Mouse (Mus musculus) midbrain, embryonic 14.5 days (tissue): ENCODE measurements around the gene Arhgef17. TPM values are rescaled to one million over a fixed set of nuclear protein-coding genes. Genes with fewer than 3 reads are reported as not detected.

Experiments used
- ATAC-seq: fragments of 200-750 bp; cut with Nextera tagmentation; 2 replicates; pipeline ENCODE4 v1.8.0; 2017; ENCODE audit warnings: moderate number of reproducible peaks, moderate library complexity; ENCODE audit not compliant: low FRiP score, low TSS enrichment
- DNase-seq: peaks from one replicate; pipeline ENCODE4 v3.0.0-alpha.2; 2015
- H3K27ac ChIP-seq: fragments of 300-500 bp; sonication (generic); replicated peaks from 2 replicates; pipeline ENCODE4 v1.5.1; 2014; ENCODE audit warnings: mild to moderate bottlenecking, low read depth, low read length, moderate library complexity
- H3K27me3 ChIP-seq: fragments of 300-500 bp; sonication (generic); 2 replicates; pipeline ENCODE4 v1.6.1; 2014; ENCODE audit warnings: low read length, control low read depth, mixed read lengths; ENCODE audit not compliant: control insufficient read depth, insufficient read depth
- H3K36me3 ChIP-seq: fragments of 300-500 bp; sonication (generic); 2 replicates; pipeline ENCODE4 v1.6.1; 2014; ENCODE audit warnings: low read length, control low read depth; ENCODE audit not compliant: control insufficient read depth, insufficient read depth
- H3K4me1 ChIP-seq: fragments of 300-500 bp; sonication (generic); 2 replicates; pipeline ENCODE4 v1.6.1; 2014; ENCODE audit warnings: mild to moderate bottlenecking, antibody characterized with exemption, low read length, control low read depth; ENCODE audit not compliant: control insufficient read depth, insufficient read depth
- H3K4me2 ChIP-seq: fragments of 300-500 bp; sonication (generic); 2 replicates; pipeline ENCODE4 v1.6.1; 2014; ENCODE audit warnings: mild to moderate bottlenecking, low read length, moderate library complexity
- H3K4me3 ChIP-seq: fragments of 300-500 bp; sonication (generic); replicated peaks from 2 replicates; pipeline ENCODE4 v1.5.1; 2014; ENCODE audit warnings: low read depth, low read length
- H3K9ac ChIP-seq: fragments of 300-500 bp; sonication (generic); replicated peaks from 2 replicates; pipeline ENCODE4 v1.6.1; 2014; ENCODE audit warnings: mild to moderate bottlenecking, low read length, moderate library complexity
- H3K9me3 ChIP-seq: fragments of 300-500 bp; sonication (generic); 2 replicates; pipeline ENCODE4 v1.6.1; 2016; ENCODE audit warnings: low read length, control low read depth, mixed read lengths; ENCODE audit not compliant: control insufficient read depth
- WGBS: fragments of 180-500 bp; shearing (Covaris S2); extraction: QIAGEN DNeasy Blood & Tissue Kit; methylation state at CpG from one replicate; pipeline ENCODE4 v1.1.7; 2014; 5-methylcytosine and 5-hydroxymethylcytosine counted together
- polyA plus RNA-seq: library from polyadenylated mRNA; unstranded; fragments of >200 nt; fragmentation: Nextera tagmentation; extraction: Ambion mirVana; gene quantifications from 2 replicates; pipeline ENCODE4 v1.2.1, GENCODE M21; 2014

Arhgef17 gene
- polyA plus RNA-seq, 1 experiment from 2014 or later: 12.1 TPM

- Histone ChIP-seq H3K27me3 (no peaks in the 10 kb centered on the region), H3K9me3 (no peaks in the 10 kb centered on the region), H3K9ac (no peak overlapping the region), H3K4me3 (no peak overlapping the region), H3K27ac (no peak overlapping the region), H3K36me3 (no peaks in the 10 kb centered on the region), H3K4me1 (0 out of 2 replicates have a peak, but pooled peaks cover 4% of the 10 kb centered on the region), H3K4me2 (no peak overlapping the region)
- no peak for ATAC-seq
- WGBS: 74% methylated on average over 7 of the region's 7 CpGs
- no peak for DNase-seq
These were observed 34.1 kb upstream of the Arhgef17 start for GRCm38 (mm10) chr7:100966014-100966413.

- Histone ChIP-seq H3K4me3 (no peak overlapping the region), H3K36me3 (no peaks in the 10 kb centered on the region), H3K27ac (no peak overlapping the region), H3K4me2 (no peak overlapping the region), H3K9ac (no peak overlapping the region), H3K27me3 (no peaks in the 10 kb centered on the region), H3K4me1 (0 out of 2 replicates have a peak, but pooled peaks cover 4% of the 10 kb centered on the region), H3K9me3 (no peaks in the 10 kb centered on the region)
- ATAC-seq (no peak), DNase-seq (peak; percentile 49)
- WGBS: 18% methylated on average over 4 of the region's 4 CpGs
These were observed 33.2 kb upstream of the Arhgef17 start for GRCm38 (mm10) chr7:100965079-100965478.

GRCm38 (mm10) chr7:100964242-100964641, 32.3 kb upstream of the Arhgef17 start:
- H3K36me3 ChIP-seq: no peaks in the 10 kb centered on the region
- DNase-seq: no peak
- H3K9ac ChIP-seq: no peak overlapping the region
- 0 out of 2 replicates have a peak, but pooled peaks cover 4% of the 10 kb centered on the region for H3K4me1 ChIP-seq
- no peak for ATAC-seq
- H3K27ac ChIP-seq: no peak overlapping the region
- H3K4me3 ChIP-seq: no peak overlapping the region
- no peaks in the 10 kb centered on the region for H3K9me3 ChIP-seq
- H3K27me3 ChIP-seq: no peaks in the 10 kb centered on the region
- 83% methylated on average over 6 of the region's 6 CpGs for WGBS
- H3K4me2 ChIP-seq: no peak overlapping the region

- Histone ChIP-seq H3K4me2 (no peak overlapping the region), H3K9ac (no peak overlapping the region), H3K4me3 (no peak overlapping the region), H3K27ac (peak overlapping the region; percentile 57; the same call in 1 of the 2 replicates), H3K4me1 (0 out of 2 replicates have a peak, but pooled peaks cover 4% of the 10 kb centered on the region), H3K27me3 (no peaks in the 10 kb centered on the region), H3K36me3 (no peaks in the 10 kb centered on the region), H3K9me3 (no peaks in the 10 kb centered on the region)
- WGBS: 56% methylated on average over 8 of the region's 8 CpGs
- DNase-seq (peak; percentile 53), ATAC-seq (no peak)
These were observed 31.5 kb upstream of the Arhgef17 start for GRCm38 (mm10) chr7:100963381-100963780.

- Histone ChIP-seq H3K36me3 (no peaks in the 10 kb centered on the region), H3K4me1 (0 out of 2 replicates have a peak, but pooled peaks cover 4% of the 10 kb centered on the region), H3K9me3 (no peaks in the 10 kb centered on the region), H3K9ac (no peak overlapping the region), H3K27me3 (no peaks in the 10 kb centered on the region), H3K4me2 (no peak overlapping the region), H3K4me3 (no peak overlapping the region), H3K27ac (no peak overlapping the region)
- 84% methylated on average over 7 of the region's 7 CpGs for WGBS
- DNase-seq (no peak), ATAC-seq (no peak)
These were observed 29.2 kb upstream of the Arhgef17 start for GRCm38 (mm10) chr7:100961146-100961545.

GRCm38 (mm10) chr7:100960462-100960861, 28.6 kb upstream of the Arhgef17 start:
- DNase-seq (no peak), ATAC-seq (no peak)
- WGBS: 76% methylated on average over 2 of the region's 2 CpGs
- Histone ChIP-seq H3K36me3 (no peaks in the 10 kb centered on the region), H3K27ac (no peak overlapping the region), H3K9me3 (no peaks in the 10 kb centered on the region), H3K4me2 (no peak overlapping the region), H3K4me1 (0 out of 2 replicates have a peak, but pooled peaks cover 4% of the 10 kb centered on the region), H3K4me3 (no peak overlapping the region), H3K9ac (no peak overlapping the region), H3K27me3 (no peaks in the 10 kb centered on the region)

GRCm38 (mm10) chr7:100958426-100958825, 26.5 kb upstream of the Arhgef17 start:
- 0 out of 2 replicates have a peak, but pooled peaks cover 4% of the 10 kb centered on the region for H3K4me1 ChIP-seq
- no peak overlapping the region for H3K9ac ChIP-seq
- H3K36me3 ChIP-seq: no peaks in the 10 kb centered on the region
- H3K9me3 ChIP-seq: no peaks in the 10 kb centered on the region
- H3K27ac ChIP-seq: no peak overlapping the region
- ATAC-seq (no peak), DNase-seq (no peak)
- H3K4me2 ChIP-seq: no peak overlapping the region
- 97% methylated on average over 2 of the region's 2 CpGs for WGBS
- H3K4me3 ChIP-seq: no peak overlapping the region
- no peaks in the 10 kb centered on the region for H3K27me3 ChIP-seq

- Histone ChIP-seq H3K27ac (no peak overlapping the region), H3K4me3 (no peak overlapping the region), H3K4me1 (no peaks in the 10 kb centered on the region), H3K27me3 (no peaks in the 10 kb centered on the region), H3K9ac (no peak overlapping the region), H3K36me3 (no peaks in the 10 kb centered on the region), H3K9me3 (no peaks in the 10 kb centered on the region), H3K4me2 (no peak overlapping the region)
- ATAC-seq (no peak), DNase-seq (no peak)
- WGBS: 87% methylated on average over 7 of the region's 7 CpGs
These were observed 20.8 kb upstream of the Arhgef17 start for GRCm38 (mm10) chr7:100952686-100953085.

- Histone ChIP-seq H3K4me3 (no peak overlapping the region), H3K27ac (no peak overlapping the region), H3K4me1 (no peaks in the 10 kb centered on the region), H3K36me3 (no peaks in the 10 kb centered on the region), H3K9me3 (no peaks in the 10 kb centered on the region), H3K27me3 (no peaks in the 10 kb centered on the region), H3K9ac (no peak overlapping the region), H3K4me2 (no peak overlapping the region)
- whole genome bisulfite sequencing: 70% methylated on average over 2 of the region's 2 CpGs
- ATAC-seq (no peak), DNase-seq (no peak)
These were observed 20.0 kb upstream of the Arhgef17 start for GRCm38 (mm10) chr7:100951903-100952302.
